Mouse (Mus musculus) kidney, adult 9 months (tissue): ENCODE measurements around the gene Gm15080.
"Not testable (repeated sequence)": the region's sequence is repeated elsewhere in the genome, so short reads cannot be mapped to it uniquely, and the experiment has no call there.

ENCODE experiments used
- DNase-seq: peaks from one replicate; pipeline ENCODE4 v3.0.0; 2022

Gm15080 gene

DNA sequence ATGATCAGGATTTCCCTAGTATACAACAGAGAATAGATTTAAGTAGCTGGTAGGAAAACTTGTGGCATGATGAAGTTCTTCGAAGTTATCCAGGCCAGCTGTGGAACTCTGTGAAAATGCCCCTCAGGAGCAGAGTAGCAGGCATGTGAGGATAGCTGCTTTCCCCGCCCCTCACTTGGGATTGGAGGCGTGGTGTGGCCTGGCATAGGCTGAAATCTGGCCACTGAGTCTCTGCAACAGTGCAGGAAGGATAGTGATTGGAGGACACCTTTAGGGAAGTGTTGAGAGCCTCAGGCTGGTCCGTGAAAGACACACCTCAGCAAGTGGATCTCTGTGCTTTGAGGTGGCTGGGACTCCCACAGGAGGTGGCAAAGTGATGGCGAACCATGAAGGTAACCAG is at the start of gene Gm15080:
Gm15080 (plus strand) TSS at position 301 of the 400 bp plus-strand sequence.
- not testable (repeated sequence) for DNase-seq
